Mouse (Mus musculus) testis, postnatal 10 days (tissue): ENCODE results near the gene Psmd6.

Experiments used
- DNase-seq: peaks from one replicate; pipeline ENCODE4 v3.0.0; 2021; ENCODE audit warnings: low spot score

Psmd6 gene

DNA sequence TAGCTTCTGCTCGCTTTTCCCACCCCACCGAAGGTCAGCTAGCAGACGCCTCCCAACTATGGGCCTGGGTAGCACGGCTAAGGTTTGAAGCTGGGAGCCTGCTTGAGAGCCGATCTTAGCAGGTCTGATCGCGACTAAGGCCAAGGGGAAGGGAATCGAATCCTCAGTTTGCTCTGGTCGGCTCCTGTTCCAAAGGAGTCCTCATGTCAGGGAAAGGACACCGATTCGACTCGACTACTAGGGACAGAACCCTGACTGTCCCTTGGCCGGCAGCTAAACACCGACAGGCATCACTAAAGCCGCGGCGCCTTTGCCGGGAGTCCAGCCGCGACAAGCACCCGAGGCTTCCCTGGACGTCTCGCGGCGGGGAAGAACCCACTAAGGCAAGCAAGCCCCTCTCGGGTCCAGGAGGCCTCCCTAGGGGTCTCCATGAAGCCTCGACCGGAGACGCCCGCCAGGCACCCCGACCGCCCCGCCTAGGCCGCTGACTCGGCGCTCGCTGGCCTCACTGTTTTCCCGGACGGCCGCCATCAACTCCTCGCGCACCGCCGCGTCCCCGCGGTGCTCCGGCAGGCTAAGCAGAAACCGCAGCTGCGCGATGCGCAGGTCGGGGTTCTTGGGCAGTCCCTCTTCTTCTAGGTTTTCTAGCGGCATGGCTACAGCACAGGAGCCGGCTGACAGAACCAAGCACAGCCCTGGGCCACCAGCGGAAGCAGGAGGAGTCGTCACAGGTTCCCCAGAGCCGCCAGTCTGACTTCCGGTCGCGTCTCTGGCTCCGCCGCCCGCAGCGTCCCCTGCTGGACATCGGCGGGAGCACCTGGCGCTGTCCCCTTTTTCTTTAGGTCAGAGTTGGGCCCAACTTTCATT, at the start of gene Psmd6:
TSS of gene Psmd6 (minus strand) at position 755 of the 867 bp plus-strand sequence.
- DNase-seq: peak; percentile 94

GRCm38 (mm10) chr14:14110710-14111109, 10.1 kb downstream of the Psmd6 start:
- no peak for DNase-seq

GRCm38 (mm10) chr14:14104930-14105318, 15.9 kb downstream of the Psmd6 start:
- no peak for DNase-seq

- DNase-seq: no peak
Measured at GRCm38 (mm10) chr14:14104213-14104929, 16.4 kb downstream of the Psmd6 start.

DNA sequence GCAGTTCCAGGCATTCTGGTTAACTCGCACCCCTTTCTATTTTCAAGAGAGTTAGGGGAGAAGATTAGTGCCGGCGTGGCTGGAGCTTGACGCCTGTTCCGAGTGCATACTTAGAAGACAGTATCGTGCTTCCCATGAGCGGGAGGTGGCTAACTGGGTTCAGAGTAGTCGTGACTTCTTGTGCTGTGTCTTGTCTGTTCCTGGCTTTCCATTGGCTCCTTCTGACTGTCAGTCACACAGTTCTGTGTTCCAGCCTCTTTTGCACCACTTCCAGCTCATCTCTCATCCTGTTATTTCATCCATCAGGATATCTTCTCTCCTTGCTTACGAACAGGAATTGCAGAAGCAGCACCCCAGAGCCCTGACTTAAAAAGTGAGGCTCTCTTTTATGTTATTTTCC, 19.5 kb downstream of the Psmd6 start:
- DNase-seq: no peak

DNA sequence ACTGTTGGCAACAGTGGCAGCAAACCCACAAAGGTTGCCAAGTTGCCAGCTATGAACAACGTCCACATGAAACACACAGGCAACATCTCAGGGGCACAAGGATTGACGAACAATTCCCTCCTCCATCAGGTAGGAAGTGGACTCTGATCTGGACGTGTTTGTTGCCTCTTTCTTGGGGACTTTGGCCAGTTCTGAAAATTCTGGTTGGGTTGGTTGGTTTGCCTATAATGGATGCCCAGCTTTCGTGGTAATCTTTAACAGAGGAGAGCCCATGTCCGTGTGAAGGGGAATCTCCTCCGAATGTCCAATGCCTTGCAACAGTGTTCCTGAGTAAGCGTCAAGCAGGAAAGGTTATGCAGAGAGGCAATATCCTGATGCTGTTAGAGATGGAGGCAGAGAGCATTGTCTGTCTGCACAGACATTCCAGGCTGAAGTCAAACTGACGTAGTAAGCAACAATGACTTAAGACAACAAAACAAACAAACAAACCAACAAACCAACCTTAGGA, 20.0 kb downstream of the Psmd6 start:
- no peak for DNase-seq

DNA sequence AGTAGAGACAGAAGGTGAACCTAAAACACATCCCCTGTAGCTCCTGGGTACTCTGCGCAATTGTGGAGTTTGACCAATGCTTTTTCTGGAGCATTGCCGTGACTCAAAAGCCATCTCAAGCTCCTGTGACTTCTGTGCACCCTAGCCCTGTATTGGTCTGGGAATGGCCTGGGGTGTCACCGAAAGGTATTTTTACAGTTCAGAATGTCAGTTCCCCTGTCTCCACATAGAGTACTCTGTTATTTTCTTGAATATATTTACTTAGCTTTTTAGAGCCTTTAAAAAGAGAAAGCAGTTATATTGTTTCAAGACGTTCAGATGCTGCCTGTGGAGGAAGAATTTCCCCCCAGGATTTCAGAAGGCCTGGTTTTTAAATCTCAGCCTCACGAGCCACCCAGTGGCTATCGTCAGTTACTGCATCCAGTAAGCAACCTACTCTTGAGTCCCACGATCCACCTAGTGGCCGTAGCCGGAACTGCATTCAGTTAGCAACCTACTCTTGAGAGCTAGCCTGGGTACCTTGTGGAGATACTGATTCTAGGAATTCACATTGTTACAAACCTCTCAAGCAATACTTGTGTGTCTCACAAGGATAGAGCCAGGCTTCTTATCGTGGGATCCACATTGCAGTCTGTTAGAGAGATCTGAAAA, 22.3 kb downstream of the Psmd6 start:
- DNase-seq: peak; percentile 94

DNA sequence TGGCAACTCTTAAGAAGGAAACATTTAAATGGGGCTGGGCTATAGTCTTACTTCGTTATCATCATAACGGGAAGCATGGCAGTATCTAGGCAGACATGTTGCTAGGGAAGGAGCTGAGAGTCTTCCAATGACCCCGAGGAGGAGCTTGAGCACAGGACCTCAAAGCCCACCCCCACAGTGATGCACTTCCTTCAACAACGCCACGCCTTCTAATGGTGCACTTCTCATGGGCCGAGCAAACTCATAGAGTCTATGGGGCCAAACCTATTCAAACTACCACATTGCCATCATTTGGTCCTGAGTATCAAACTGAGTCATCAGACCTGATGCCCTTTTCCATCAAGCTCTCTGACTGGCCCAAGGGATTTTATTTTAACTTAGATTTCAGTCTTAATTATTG, 30.2 kb downstream of the Psmd6 start:
- DNase-seq: no peak

GRCm38 (mm10) chr14:14088016-14088791, 32.6 kb downstream of the Psmd6 start:
- DNase-seq: no peak

DNA sequence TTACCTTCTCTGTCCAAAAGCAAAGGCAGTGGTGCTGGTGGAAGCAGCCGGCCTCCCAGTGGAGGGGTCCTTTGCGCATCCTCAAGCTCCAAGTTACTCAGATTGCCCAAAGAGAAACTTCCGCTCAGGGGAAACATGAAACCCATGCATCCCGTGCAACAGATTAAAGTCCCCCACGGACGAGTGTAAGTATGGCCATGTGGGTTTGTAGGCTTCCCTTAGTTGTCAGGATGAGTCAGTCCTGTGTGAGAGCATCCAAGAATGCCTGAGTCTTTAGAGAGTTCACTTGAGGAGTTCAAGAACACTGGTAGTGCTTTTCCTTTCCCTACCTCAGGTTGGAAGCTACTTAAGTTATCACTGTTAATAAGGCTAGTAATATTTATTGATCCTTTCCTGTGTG, 33.4 kb downstream of the Psmd6 start:
- DNase-seq: no peak

DNA sequence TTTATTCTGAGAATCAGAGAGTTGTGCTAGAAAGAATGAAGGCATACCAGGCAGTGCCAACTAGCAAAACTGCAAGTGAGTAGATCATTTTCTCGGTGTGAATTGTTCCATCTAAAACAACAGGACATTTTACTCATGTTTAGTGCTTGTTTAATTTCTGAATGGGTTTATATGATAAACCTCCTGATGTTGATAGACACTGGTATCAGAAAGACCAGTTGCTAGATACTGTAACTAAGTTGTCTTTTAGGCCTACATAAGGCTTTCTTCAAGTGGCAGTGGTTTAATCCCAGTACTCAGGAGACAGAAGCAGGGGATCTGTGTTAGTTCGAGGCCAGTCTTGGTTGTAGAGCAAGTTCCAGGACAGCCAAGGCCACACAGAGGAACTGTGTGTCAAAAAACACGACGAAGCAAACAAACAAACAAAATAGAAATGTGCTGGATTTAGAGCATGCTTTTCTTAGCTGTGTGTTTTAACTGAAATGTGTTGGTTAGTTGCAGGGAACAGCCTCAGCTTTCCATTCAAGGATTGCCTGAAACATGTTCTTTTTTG, 34.0 kb downstream of the Psmd6 start:
- no peak for DNase-seq

DNA sequence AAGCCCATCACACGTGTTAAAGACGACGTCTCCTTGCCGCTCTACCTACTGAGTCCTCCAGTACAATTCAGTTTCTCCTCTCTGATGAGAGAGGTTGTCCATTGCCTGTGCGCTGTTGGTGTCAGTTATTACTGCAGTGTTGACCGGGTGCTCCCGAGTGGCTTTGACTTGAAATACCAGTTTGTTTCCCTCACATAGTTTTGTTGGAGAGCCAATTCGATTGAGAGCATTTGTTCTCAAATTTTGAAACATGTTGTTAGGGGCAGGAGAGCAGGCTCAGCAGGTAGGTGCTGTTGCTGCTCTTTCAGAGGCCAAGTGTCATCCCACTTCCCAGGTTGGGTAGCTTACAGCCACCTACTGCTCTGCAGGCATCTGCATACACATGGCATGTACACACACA, 37.0 kb downstream of the Psmd6 start:
- DNase-seq: no peak

DNA sequence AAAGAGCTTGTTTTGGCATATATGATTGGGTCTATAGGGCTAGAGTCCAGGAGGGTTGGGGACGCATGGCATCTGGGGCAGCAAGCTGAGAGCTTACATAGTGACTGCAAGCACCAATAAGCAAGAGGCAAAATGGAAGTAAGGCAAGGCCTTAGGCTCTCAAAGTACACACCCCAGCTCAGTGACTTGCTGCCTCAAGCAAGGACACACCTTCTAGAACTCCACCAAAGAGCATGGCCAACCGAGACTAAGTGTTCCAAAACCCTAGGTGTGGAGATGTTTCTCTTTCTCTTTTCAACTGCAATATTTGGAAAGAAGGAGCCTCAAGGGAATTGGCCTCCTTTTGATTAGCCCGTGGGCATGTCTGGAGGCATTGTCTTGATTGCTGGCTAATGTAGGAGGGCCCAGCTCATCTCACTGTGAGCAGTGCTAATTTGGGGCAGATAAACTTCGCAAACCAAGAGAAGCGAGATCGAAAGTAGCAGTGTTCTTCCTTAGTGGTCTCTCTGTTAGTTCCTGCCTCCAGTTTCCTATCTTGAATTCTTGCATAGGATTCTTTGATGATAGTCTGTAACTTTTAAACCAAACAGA, 40.1 kb downstream of the Psmd6 start:
- DNase-seq: no peak

DNA sequence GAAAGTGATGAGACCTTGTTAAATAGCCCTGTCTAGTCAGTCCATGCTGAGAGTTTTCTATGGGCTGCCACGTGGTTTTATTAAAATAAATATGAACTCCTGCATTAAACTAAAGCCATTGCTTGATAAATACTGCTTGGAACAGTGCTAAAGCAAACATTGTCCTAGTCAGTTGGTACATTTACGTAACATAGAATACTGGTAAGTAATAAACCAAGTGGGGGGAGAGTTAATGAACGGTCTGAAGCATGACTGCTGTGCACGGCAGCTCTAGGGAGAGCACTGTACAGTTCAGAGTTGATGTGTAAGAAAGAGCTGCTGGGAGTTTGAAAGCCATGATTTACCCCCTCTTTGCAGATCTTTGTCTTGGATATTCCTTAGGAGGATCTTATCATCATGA, 49.3 kb downstream of the Psmd6 start:
- no peak for DNase-seq

GRCm38 (mm10) chr14:14070541-14071315, 50.1 kb downstream of the Psmd6 start:
- no peak for DNase-seq

DNA sequence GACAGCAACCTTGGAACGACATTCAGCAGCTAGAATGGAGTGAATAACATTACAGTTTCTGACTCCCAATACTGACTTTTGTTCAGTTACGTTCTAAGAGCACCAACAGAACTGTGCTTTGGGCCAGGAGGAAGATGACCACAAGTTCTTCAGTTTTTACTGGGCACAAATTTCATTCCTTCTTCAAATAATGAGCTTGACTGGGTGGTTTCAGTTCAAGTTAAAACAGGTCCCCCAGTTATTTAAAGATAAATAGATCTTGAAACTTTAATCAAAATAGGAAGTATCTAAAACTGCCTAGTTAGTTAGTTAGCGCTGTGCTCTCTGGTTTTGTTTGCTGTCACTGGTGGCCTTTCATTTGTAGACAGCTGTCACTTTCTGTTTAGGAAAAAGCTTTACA, 52.2 kb downstream of the Psmd6 start:
- DNase-seq: no peak

DNA sequence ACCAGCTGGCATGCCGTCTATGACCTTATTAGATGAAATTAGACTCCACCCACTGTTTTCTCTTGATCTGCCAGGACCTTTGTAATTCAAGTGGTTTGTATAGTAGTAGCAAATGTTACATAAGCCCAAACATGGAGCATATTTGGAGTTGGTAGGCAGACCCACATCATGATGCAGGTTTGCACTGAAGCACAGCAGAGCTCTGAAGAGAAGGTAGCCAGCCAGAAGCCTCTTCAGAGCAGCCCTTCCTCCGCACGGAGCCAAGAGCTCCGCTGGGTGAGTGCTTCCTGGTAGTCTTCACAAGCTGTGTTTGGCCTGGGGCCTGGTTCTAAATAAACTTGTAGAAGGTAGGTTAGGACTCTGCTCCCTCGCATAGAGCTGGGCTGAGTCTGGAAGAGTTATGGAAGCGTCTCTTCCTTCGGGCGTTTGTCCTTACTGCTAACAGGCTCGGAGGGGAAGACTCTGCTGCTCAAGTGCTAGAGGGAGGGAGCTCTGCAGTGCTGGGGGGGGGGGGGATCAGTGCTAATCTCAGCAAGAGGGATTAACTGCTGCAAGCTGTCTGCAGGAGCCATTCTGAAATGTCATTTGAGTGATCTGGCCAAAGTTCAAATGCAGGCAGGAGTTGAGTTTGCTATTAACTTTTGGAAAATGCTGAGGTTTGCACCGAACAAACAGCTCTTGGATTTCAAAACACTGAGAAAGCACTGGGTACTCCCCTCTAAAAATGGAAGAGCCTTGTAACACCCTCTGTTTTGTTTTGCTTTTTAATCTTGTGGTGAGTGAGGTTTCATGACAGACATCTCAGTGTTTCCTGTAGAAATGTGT, 52.9 kb downstream of the Psmd6 start:
- no peak for DNase-seq

GRCm38 (mm10) chr14:14066241-14066640, 54.5 kb downstream of the Psmd6 start:
- no peak for DNase-seq

- no peak for DNase-seq
Measured at GRCm38 (mm10) chr14:14065142-14065498, 55.7 kb downstream of the Psmd6 start.
